Mouse (Mus musculus) Muller cell, postnatal 12 days (primary cell): ENCODE data around the gene Cblc.

Experiments used
- DNase-seq: peaks from one replicate; pipeline ENCODE4 v3.0.0-alpha.2; 2015; ENCODE audit errors: inconsistent ontology term

Cblc gene

DNA sequence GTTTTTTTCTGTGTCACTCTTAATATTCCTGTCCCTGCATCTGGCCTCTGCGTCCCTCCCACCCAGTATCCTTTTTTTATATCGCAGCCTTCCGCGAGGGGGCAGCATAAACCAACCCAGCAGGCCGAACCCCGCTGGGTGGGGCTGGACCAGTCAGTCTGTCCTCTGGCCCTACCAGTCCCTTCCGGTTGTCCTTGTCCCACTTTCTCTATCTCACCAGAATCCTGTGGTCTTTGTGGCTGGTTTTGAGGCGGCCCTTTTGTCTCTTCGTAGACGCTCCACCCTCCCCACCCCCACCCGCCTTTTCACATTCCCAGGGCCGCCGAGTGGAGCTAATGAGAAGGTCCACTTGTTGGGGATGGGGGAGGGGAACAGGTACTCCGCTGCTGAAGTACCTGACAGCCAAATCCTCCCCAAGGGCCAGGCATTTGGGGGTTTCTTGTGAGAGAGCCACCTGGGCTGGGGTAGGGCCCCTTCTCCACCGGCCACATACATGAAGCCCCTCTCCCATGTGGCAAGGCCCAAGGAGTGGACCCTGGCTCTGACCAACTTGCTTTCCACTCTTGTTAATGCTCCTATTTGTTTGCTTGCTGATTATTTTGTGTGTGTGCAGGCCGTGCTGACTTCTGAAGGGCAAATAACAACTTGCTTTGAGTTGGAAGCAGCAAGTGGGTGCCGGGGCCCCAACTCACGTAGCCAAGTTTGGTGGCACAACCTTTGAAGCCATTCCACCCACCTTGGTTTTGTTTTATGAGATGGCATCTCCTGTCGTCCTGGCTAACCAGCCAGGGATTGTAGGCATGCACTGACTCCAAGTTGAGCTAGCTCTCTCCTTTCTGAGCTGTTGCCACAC lies 46.2 kb downstream of the Cblc start, which contains the start of gene Nectin2:
Gene Nectin2 (minus strand): TSS at position 267 of the 853 bp plus-strand sequence.
- DNase-seq = peak; percentile 95

DNA sequence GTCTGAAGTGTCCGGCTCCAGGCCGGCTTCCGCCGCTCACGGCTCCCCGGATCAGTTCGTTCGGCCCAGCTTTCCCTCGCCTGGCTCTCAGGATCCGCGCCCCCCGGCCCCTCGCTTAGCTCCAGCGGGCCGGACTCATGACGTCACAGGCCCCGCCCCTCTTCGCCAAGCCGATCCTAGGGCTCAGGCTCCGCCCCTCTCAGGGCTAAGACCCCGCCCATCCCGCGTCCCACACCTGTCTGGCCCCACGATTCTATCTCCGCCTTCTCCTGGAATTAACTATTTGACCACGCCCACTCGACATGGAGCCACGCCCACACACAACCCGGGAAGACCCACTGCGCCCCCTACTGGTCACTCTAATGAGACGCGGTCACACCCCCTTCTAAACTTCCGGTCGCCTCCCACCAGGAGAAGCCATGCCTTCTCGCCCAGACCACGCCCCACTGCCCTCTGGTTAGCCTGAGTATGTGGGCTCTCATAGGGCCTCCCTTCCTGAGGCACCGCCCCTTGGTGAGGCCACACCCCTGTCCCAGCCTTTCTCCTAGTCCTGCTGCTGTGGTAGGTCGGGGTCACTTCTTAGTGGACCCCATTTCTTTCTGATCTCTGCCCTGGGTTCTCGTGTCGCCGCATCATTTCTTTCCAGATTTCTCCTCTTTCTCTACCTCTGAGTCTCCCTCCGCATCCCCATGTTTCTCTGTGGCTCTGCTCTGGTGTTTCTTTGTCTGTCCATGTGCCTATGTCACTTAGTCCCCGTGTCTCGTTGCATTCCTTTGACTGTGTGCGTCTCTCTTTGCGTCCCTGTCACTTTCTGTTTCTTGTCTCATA lies 47.0 kb downstream of the Cblc start:
- DNase-seq = peak; percentile 100

DNA sequence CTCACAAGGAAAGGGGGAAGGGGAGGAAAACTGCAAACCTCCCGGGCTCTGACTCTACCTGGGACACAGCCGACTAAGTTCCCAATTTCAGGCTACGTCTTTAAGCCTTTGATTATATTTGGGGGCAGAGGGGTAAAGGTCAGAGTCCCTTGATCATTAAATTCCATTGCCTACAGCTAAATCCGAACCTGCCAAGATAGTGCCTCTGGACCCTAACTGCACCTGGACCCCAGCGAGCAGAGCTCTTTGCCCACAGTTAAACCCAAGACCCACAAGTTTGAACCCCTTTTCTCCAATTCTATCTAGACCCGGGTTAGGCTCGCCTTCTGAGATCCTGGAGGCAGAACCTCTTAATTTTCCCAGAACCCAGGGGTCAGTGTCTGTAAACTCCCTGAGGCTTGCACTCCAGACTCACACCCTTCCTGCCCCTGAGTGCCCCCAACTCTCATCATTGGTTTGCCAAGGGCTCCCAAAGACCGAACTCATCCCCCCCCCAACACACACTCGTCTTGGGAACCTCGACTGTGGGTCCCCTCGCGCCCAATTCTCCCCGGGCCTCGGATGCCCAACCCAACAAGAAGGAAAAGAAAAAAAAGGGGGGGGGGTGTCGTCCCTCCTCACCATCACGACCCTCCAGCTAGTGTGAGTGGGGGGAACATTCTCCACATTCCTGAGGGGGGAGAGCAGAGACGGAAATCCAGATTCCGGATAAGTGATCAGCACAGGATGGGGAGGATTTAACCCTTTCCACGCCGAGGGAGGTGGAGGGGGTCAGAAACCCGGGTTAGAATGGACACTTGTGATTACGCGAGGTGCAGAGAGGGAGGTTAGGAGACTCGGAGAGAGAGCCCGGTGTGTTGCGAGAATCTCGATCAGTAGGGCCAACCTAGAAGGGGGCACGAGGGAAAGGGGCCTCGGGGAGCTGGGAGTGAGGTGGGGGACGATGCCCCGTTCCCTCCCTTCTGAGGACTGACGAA lies 48.1 kb downstream of the Cblc start:
- DNase-seq = peak; percentile 61

DNA sequence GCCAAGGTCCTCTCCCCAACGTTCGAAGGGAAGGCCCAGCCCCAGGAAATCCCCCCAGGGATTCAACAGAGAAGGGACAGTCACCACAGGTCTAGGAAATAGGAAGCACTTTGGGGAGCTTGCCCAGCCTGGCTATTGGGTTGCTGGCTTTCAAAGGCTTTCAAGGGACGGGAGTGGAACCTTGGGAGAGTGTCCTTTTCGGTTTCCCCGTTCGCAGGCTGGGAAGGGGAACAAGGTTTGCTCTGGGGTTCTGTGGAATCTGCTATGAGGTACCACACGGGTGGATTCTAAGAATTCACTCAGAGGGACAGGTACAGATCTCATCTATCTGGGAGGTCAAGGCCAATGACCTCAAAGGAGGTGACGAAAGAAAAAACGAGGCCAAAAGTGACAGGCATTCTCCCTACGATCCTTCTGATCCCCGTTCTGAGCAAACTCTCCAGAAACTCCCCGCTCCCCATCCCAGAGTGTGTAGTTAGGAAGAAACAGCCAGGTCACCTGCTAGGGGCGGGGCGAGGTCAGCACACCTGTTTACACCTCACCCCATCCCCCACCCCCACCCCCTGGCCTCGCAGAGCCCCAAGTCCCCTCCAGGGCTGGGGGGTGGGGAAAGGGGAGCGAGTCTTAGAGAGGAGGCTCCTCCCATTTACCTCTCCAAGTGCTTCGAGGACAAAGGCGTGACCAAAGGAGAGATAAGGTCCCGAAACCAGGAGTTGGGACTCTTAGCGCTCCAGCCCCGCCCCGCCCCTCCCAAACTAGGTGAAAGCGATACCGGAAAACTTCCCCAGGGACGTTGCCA lies 49.0 kb downstream of the Cblc start:
- peak; percentile 42 for DNase-seq

DNA sequence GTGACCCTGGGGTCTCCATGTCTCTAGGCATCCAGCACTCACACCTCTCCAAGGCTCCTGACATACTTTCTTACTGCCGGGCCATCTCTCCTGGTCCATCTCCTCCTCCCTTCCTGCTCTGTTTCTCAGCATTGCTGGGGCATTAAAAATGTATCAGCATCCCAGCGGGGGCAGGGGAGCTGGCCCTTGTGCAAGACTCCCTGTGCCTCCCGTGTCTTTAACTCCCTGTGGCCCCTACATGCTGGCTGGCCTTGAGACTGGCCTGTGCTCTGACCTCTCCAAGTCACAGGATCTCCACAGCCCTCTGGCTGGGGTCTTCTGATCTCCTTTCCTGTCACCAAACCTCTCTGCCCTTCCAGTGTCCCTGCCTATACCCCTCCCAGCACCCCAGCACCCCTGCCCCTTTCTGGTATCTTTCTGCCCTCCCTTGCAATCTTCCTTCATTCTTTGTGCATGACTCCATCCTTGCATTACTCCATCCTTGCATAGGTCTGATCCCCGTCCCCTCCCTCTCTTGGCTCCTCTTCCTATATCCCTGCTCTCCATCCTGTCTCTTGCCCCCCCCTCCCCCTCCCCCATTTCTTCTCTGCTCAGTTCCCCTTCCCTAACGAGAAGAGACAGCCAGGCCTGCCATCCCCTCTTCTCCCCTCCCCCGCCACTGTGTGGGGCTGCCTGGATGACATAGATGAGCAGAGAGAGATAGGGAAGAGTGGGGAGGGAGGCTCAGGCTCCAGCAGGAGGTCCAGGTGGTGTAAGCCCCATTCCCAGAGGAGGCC lies 50.0 kb downstream of the Cblc start:
- DNase-seq = peak; percentile 37

DNA sequence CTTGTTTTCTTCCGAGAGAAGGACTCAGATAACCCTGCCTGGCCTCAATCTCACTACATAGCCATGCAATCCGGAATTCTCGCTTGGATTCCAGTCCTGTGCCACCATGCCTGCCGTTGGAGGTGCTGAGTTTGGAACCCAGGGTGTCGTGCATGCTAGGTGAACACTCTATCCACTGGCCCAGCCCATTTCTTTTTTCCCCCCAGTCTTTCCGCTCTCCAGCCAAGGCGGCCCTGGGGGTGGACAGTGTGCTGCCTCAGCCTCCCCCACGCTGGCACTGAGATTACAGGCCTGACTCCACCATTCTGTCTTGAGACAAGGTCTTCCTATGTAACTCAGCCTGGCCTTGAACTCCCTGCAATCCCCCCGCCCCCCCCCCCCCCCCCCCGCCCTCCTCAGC lies 50.6 kb downstream of the Cblc start:
- no peak for DNase-seq

DNA sequence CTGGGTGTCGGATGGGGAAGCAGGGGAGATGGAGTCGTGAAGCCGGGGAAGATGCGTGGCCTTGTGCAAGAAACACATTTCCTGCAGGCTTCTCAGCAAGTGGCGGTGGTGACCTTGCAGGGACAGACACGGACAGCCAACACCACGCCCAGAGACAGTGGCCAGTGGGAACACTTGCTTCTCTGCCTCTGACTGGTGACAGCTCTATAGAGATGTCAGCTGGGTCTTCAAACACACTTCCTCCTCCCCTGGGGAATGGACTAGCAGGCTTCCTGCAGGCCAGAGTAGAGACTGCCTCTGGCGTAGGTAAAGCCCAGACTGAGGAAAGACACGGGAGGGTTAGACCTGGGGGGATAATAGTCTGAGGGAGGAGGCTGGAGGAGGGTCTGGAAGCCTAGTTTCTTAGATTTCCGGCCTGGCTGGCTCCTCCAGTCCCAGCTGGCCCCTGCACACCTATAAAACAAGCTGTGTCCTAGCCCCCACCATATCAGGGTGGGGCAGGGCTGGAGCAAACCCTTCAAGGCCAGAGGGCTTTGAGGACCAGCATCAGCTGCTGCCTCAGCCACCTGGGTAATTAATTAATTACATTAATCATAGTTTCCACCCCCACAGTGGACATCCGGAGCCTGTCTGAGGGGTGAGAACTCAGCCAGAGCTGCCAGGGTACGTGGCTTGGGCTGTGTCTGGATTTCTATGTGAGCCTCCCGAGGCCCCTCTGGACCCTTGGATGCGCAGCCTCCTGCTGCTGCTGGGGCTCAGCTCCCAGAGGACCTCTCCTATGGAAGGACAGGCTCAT lies 51.8 kb downstream of the Cblc start:
- DNase-seq = no peak

DNA sequence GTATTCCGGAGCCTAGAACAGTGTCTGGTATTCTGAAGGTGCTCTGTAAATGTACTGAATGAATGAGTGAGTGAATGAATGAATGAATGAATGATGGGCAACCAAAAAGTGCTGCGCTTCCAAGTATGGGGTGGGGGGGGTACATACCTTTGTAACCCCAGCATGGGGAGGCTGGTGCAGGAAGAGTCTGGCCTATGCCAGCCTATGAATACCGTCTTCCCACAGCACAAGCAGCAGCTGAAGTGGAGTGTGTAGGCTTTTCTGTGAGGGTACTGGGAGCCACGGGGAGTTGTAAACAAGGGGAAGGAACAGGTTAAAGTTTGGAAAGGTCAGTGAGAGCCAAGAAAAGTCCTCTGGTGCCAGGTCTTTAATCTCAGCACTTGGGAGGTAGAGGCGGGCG lies 52.8 kb downstream of the Cblc start:
- DNase-seq = no peak

DNA sequence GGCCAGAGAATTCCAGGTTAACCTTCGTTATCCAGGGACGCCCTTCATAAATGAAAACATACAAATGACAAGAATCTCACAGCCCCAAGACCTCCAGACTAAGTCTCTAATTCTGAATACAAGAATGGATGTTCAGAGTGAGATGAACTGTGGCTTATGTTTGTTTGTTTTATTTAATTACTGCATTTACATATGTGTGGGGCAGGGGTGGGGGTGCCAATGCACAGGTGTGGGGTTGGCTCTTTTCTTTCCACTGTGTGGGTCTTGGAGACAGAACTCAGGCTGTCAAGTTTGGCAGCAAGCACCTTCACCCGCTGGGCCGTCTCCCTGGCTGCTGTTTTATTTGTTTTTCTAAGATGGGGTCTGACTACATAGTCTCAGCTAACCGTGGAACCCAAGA lies 54.1 kb downstream of the Cblc start:
- no peak for DNase-seq

DNA sequence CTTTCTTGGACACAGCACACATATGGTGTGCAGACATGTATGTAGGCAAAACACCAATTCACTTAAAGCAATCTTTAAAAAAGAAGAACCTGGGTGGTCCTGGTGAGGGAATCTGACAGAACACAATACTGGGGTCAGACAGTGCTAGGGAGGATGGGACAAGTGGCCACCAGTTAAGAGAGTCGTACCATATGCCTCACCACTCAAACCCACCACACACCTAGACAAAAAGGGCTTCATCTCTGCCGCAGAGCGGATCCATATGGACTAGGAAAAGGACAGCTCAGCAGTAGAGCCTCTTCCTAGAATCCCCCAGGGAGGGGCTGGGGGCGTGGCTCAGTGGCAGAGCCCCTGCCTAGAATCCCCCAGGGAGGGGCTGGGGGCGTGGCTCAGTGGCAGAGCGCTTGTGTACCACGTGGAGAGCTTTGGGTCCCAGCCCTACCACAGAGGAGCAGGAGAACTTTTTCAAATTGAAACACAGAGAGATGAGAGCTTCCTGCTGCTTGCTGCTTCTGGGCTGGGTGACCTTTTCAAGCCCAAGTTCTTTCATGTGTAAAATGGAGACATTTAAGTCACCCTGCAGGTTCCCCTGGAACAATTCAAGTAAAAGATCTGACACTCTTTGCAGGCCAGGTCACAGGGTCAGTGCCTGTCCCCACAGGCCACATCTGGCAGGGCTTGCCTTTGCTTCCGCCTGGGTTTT lies 55.1 kb downstream of the Cblc start:
- no peak for DNase-seq

DNA sequence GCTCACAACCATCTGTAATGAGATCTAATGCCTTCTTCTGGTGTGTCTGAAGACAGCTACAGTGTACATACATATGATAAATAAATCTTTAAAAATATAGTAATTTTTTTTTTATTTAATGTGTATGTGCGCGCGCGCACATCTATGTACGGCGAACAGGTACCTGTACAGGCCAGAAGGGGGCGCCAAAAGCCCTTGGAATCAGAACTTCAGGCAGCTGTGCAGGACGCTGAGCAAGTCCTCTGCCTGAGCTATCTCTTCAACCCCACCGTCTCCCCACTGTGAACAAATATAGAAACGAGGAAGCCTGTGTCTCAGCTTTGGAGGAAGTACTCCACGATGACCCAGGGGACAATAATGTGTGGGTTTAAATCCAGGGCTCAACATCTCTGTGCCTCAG lies 56.3 kb downstream of the Cblc start:
- DNase-seq = no peak

DNA sequence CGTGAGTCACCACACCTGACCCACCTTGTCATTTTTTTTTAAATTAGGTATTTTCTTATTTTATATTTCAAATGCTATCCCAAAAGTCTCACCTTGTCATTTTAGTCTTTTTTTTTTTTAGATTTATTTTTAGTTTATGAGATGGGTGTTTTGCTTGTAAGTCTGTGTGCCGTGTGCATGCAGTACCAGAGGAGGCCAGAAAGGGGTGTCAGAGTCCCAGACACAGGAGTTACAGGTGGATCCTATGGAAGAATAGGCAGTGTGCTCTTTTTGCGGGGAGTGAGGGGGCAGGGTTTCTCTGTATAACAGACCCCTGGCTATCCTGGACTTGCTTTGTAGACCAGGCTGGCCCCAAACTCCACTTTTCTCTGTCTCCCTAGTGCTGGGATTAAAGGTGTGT lies 57.8 kb downstream of the Cblc start:
- DNase-seq = no peak

DNA sequence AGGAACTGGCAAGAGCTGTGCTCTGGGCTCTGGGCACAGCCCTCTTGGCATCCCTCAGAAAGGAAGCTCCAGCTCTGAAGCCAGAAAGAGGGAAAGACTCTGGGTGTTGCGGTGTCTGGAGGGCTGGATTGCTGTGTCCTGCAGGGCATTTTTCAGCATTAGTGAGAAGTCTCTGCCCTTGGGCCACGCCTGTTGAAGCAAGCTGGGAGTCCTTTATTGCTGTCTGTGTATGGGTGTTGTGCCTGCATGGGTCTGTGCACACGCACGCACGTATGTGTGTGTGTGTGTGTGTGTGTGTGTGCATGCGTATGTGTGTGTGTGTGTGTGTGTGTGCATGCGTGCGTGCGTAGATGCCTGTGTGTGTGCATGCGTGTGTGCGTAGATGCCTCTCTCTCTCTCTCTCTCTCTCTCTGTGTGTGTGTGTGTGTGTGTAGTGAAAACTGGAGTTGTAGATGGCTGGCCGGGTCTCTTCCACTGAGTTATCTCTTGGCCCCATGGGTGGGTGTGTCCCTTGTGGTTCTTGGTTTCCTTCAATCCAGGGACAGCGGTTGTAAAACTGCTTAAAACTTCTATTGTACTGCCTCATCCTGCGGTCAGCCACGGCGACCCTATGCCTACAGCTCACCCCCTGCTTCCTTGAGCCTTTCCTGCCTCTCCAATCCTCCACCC lies 60.1 kb downstream of the Cblc start:
- DNase-seq = no peak

DNA sequence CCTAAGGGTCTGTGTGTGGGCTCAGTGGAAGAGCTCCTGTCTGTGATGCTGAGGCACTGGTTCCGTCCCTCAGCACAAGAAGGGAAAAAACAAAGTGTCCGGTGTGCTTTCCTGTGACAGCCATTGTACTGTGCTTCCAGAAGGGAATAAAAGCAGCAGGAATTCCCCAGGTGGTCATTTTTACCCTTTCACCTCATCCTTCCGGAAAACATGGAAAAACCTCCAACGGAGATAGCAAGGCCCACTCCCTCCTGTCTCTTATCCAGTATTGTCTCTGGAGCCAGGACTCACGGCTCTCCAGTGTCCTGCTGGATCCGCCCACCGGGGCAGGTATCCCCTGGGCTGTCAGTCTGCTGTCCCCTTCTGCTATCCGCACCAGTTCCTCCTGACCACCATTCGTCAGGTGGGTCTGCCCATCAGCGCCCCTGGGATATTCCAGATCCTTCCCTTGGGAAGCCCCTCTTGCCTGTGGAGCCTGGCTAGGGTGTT lies 62.4 kb downstream of the Cblc start:
- no peak for DNase-seq
